Mouse (Mus musculus) left cerebral cortex, adult 11 months (tissue): ENCODE measurements at regions not wholly inside any gene's neighbourhood (a gene's known extent, or its start where the extent isn't known, plus 50 kb on each side); places are given as distances from the start of the nearest gene placed in this dataset.

Source experiments
- DNase-seq: peaks from one replicate; pipeline ENCODE4 v3.0.0; 2022; ENCODE audit warnings: low spot score

- DNase-seq = no peak
Observed at GRCm38 (mm10) chr15:36945309-36945708, 62.3 kb downstream of the Zfp706 start.

DNA sequence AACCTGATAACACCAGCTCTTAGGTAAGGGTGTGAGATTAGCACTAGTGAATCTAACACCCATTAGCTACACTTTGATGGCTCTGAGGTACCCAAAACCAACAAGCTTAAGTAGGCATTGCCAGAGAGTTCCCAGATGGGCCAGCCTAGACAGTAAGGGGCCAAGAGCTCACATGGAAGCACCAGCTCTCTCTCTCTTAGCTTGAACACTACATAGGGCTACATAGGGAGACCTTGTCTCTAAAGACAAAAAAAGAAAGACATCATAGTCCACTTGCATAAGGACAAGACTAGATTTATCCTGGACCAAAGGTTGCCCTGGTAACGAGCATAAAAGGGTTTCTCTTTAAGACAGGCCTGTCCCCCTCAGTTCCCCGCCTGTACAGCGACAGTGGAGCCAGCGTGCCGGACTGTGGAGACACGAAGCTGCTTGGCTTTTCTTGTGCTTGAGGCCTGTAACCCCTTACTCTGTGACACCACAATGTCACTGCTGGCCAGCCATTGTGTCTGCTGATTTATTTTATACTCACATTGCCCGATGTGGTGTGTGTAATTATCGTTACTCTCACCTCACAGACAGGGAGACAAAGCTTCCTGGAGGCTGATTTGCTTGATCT is 62.9 kb downstream of the Zfp706 start:
- DNase-seq = no peak

- DNase-seq = no peak
Observed at GRCm38 (mm10) chr15:36943492-36944112, 64.0 kb downstream of the Zfp706 start.

DNA sequence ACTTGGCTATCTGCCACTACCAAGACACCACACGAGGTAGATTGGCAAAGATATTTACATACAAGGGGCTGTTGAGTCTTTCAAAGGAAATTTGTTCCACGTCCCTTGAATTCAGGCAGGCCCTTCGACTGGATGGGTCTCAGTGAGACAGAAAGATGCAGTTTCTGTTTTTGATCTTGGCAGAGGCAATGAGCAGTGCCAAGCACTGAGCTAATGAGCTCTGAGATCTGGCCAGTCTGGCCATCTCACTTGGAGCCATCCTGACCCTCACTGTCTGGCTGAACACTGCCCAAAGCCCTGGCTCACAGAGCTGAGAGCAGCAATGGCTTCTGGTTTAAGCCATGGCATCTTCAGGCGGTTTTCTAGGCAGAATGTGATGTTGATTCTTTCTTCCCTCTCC is 65.3 kb downstream of the Zfp706 start:
- no peak for DNase-seq

DNA sequence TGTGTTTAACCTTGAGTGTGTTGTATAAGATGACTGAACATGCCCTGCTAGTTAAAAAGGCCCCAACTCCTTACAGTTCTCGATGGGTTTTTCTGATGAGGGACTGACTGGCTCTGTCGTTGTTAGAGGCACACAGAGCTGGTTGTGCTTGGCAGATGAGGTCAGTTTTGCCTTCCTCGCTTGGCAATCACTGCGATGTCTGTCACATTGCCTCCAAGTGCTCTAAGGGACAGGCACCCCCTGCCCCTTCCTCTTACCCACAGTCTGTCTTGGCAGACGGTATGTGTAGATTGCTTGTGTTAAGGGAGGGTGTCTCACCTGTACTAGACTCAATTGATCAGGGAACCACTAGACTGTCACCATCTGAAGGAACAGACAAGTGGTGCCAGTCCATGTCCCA is 65.8 kb downstream of the Zfp706 start:
- no peak for DNase-seq

DNA sequence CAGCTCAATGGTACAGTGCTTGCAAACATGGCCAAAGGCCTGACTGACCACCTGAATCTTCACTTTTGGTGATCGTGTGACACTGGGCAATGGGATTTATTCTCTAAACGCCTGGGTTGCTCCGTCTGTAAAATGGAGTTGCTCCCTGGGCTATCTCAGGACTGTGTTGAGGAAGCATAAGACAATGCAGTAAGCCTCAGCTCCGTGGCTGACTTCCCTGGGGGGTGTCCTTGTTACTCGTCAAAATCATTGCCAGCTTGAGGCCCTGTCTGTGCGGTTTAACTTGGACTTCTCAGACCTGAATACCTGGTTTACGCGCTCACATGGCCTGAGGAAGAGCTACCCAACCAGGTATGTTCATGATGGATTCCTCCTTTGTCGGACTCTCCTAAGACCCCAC is 68.0 kb downstream of the Zfp706 start:
- DNase-seq = no peak

DNA sequence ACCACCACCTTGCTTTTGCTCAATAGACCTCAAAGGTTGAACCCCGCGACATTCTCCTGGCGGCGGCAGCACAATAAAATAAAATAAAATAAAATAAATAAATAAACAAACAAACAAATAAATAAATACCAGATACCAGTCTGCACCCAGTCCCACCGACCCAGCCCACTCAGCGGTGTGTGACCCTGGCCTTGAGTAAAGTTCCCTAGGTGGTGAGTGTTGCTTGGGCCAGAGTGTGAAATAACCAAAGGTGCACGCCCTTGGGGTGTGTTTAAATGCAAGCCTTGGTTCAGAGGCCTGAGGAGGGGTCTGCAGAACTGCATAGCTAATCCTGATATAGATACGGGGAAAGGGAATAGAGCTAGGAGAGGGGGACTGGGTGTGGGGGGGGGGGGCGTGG is 68.4 kb downstream of the Zfp706 start:
- DNase-seq = no peak

GRCm38 (mm10) chr15:36938511-36939150 is 68.9 kb downstream of the Zfp706 start:
- peak; percentile 85 for DNase-seq

DNA sequence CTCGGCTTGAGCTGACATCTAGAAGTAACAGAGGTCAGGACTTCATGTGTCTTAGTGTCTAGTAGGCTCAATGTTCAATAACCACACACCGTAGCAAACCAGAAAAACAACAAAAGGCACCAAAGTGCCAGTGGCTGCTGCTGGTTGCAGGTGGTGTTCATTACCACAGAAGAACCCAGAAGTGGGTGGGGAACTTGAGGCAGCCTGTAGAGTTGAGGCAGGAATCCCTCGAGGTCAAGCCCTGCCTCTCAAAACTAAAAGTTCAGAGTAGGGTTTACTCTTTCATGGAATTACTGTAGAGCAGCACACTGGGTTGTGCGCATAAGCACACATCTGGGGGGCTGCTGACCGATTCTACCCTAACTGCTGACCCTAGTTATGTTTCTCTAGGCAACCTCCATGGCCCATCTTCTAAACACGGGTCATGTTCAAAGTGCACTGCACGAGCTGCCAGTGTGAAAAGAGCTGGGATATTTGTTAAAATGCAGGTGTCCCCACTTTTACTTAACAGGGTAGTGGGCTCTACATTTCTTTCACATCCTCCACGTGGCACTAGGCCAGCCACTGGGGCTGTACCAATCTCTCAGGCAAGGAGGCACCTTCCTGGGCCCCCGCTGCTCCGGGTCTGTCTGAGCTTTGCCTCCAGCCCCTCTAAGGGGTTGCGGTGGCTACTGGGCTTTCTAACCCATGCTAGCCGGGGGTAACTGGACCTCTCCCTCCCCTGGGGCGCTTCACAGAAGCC is 69.6 kb downstream of the Zfp706 start:
- no peak for DNase-seq

- DNase-seq = no peak
Observed at GRCm38 (mm10) chr15:36937067-36937657, 70.4 kb downstream of the Zfp706 start.

DNA sequence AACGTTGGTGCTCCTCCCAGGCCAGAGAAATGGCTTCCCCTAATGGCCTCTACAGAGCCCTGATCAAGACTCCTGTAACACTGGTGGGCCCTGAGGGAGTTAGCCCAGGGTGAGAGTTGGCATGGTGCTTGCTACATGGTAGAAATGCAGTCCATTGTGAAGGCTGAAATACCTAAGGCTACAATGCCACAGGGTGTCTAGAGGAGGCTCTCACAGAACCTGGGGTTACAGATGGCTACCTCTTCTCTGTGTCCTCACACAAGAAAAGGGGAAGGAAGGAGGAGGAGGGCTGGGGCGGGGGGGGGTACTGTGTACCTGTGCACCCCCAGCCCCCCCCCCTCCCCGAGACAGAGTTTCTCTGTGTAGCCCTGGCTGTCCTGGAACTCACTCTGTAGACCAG is 72.8 kb downstream of the Zfp706 start:
- no peak for DNase-seq

- no peak for DNase-seq
Observed at GRCm38 (mm10) chr15:36933581-36933991, 74.0 kb downstream of the Zfp706 start.

DNA sequence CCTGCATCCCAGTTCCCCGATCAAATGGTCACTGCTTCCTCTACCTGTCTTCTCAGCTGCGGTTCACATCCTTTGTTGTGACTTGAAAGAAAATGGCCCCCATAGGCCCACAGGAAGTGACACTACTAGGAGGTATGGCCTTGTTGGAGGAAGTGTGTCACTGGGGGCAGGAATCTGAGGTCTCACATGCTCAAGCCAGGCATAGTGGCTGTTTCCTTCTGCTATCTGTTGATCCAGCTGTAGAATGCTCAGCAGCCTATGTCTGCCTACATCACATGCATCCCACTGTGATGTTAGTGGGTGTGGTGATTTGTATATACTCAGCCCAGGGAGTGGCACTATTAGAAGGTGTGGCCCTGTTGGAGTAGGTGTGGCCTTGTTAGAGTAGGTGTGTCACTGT is 76.1 kb downstream of the Zfp706 start:
- no peak for DNase-seq

- no peak for DNase-seq
Observed at GRCm38 (mm10) chr15:36930433-36930832, 77.1 kb downstream of the Zfp706 start.

- no peak for DNase-seq
Observed at GRCm38 (mm10) chr15:36929786-36930185, 77.8 kb downstream of the Zfp706 start.

GRCm38 (mm10) chr15:36929088-36929487 is 78.5 kb downstream of the Zfp706 start:
- no peak for DNase-seq

DNA sequence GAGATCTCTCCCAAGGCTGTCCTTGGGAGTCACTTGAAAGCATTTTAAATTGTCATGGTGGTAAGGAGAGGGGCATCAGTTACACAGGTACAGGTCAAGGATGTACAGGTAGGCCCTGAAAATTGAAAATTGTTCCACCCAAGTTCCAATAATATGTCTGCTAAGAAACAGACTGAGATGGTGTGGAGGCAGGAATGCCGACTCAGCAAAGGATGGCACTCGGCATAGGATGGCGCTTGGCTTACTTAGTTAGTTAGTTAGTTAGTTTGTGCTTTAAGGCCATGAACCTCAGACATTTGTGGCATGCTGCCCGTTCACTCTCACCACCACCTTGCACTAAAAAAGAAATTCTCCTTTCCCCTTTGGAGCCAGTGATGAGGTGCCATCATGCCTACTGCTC is 78.9 kb downstream of the Zfp706 start:
- DNase-seq = no peak

- no peak for DNase-seq
Observed at GRCm38 (mm10) chr15:36927436-36927835, 80.1 kb downstream of the Zfp706 start.

- no peak for DNase-seq
Observed at GRCm38 (mm10) chr15:36924171-36924570, 83.4 kb downstream of the Zfp706 start.

DNA sequence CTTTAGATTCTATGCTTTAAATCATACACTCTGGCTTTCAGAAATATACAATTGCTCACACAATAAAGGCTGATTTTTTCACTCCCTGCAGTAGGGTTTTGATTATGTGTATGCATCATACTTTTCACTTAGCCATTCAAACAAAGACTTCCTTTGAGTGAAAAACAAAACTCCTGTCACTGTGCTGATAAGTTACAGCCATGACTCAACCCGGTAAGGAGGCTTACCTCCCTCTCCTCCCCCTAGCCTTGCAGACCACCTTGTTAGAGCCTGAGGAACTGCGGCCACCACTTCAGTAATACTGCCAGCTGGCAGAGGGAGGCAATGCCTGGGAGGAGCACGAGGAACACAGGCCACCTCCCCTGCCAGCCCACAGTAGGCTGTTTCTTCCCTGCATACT is 86.2 kb downstream of the Zfp706 start:
- DNase-seq = no peak

GRCm38 (mm10) chr15:36920886-36921285 is 86.7 kb downstream of the Zfp706 start:
- no peak for DNase-seq

DNA sequence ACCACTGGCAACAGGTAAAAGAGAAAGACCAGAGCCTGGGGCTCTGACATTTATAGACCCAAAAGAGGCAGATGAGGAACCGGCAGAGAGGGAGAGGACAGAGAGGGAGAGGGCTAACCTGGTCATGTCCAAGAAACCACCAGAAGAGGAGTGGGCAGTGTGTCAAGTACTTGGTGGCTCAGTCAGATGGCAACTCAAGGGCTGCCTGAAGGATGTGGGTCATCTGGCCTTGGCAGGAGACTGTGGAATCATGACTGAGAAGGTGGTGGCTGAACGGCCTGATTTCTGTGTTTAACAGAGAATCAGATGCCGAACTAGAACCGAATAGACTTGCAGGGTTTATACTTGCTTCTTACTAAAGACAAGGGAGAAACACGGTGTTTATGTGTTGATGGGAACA is 87.9 kb downstream of the Zfp706 start:
- no peak for DNase-seq

DNA sequence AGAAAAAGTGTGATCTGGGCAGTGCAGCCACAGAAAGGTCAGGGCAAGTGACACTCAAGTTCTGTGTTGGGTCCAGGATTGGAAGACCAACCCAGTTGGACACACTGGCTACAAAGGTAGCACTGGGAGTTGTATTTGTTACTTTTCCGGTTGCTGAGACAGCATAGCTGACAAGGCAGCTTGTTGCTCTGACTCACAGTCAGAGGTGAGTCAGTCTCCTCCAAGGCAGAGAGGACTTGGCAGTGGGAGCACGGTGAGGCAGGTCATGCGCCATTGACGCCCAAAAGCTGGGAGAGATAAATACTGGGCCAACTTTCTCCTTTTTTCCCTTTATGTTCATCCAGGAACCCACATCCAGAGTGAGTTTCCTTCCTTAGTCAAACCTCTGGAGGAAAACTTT is 88.4 kb downstream of the Zfp706 start:
- DNase-seq = no peak
